Mouse (Mus musculus): ENCODE measurements at regions not wholly inside any gene's neighbourhood (a gene's known extent, or its start where the extent isn't known, plus 50 kb on each side); places are given as distances from the start of the nearest gene placed in this dataset.

DNA sequence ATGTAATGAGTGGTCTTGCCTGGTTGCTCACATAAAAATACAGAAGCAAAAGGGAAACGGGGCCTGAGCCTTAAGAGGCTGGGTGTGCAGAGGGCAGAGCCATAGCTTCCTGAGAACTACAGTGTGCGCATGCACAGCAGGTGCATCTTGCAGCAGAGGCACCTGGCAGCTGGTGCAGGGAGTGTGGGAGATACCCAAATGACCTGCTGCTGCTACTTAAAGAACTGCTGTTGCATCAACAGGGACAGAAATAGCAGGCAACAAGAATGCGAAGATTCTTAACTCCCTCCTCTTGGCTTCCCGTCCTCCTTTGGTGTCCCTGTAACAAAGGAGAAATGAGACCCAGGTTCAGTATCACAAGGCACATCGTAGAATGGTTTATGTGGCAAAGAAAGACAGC is 56.3 kb upstream of the Gm21915 start:
- TF ChIP-seq POLR2A (IDR thresholded peaks at IDR 0.05; ENCODE audit: low read depth, low read length) (no peak), CTCF (conservative IDR thresholded peaks at IDR 0.05 in 1 of 2, IDR thresholded peaks at IDR 0.05 in 1 of 2; ENCODE audit: low read depth in 2 of 2, low read length in 2 of 2) (no peak)
